Mouse (Mus musculus) bone marrow, adult 2 months (tissue): Measurements from ENCODE around the gene Best1. TPM values are rescaled to one million over a fixed set of nuclear protein-coding genes. Genes with fewer than 3 reads are reported as not detected.
A peak's percentile ranks its signal among the peaks of the same experiment; 100 is the strongest.

Experiments used
- H3K27ac ChIP-seq: fragments of 200-500 bp; 2 replicates; pipeline ENCODE4 v1.5.1; 2012; ENCODE audit warnings: low read depth, mild to moderate bottlenecking, control low read depth, inconsistent platforms, low read length; ENCODE audit not compliant: control insufficient read depth, poor library complexity, insufficient read depth
- H3K4me1 ChIP-seq: fragments of 200-500 bp; 2 replicates; pipeline ENCODE4 v1.6.1; 2011; ENCODE audit warnings: low read length; ENCODE audit not compliant: control insufficient read depth, insufficient read depth
- H3K4me3 ChIP-seq: fragments of 200-500 bp; replicated peaks from 2 replicates; pipeline ENCODE3; 2011; ENCODE audit warnings: mild to moderate bottlenecking, low read depth, low read length, control low read depth; ENCODE audit not compliant: control insufficient read depth
- CTCF ChIP-seq: fragments of 200-500 bp; IDR thresholded peaks from 2 replicates; pipeline ENCODE4 v1.5.1; 2011; ENCODE audit warnings: low read length, control low read depth; ENCODE audit not compliant: control insufficient read depth, insufficient read depth
- POLR2A ChIP-seq: fragments of 200-500 bp; IDR thresholded peaks from 2 replicates; pipeline ENCODE4 v1.6.1; 2011; ENCODE audit warnings: low read depth, mild to moderate bottlenecking, control low read depth, low read length, borderline replicate concordance; ENCODE audit not compliant: control insufficient read depth
- WGBS: fragments of 180-500 bp; shearing (Covaris S2); methylation state at CpG from one replicate; pipeline ENCODE4 v1.1.7; 2018; 5-methylcytosine and 5-hydroxymethylcytosine counted together
- polyA plus RNA-seq: library from polyadenylated mRNA; stranded (reverse); fragments of >200 nt; gene quantifications from 2 replicates; pipeline ENCODE4 v1.2.4, GENCODE M21; 2011; ENCODE audit warnings: low replicate concordance; ENCODE audit not compliant: missing spikeins, insufficient read depth, insufficient read length

Gene Best1
- polyA plus RNA-seq, 1 experiment, result not detected

GRCm38 (mm10) chr19:10018527-10018818 lies 17.0 kb upstream of the Best1 start:
- Histone ChIP-seq H3K4me3 (peak overlapping the region; percentile 56), H3K4me1 (peaks cover 5% of the 10 kb centered on the region; the same call in 1 of the 2 replicates), H3K27ac (no peak overlapping the region)
- 3% methylated on average over 3 of the region's 3 CpGs for WGBS
- TF ChIP-seq POLR2A (no peak), CTCF (no peak)

DNA sequence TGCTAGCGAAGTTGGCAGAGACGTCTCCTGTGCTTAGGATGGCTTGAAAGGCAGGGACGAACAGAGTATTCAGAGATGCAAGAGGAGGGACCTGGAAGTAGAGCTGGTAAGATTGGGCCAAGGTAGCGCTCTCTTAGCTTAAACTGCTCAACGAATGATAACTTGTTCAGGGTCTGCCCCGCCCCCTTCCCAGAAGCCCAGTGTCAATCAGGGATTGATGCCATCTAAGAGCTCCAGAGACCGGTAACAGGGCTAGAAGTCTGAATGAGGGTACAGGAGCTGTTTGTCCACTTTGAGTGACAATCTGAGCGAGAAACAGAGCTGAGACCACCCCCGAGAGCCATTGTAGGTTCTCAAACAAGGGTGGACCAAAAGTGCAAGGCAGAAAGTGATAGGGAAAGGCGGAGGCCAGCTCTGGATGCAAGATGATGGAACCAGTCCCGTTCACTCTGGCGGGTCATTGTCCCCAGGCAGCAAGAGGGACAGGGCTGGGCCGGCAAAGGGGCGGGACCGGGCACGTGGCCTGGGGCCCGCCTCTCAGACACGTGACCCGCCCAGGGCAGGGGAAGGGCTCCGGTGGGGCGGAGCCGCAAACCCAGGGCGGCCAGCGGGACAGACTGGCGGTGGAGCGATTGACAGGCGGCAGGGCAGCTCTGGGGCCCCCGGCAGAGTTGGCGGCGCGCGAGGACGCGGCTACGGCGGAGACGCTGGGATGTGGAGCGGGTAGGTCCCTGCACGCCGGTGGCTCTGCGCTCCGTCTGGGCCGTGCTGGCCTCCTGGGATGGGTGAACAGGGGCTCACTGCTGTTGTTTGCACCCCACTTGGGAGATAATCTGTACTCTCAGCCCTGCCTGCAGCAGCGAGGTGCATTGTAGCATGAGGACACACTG lies 16.4 kb upstream of the Best1 start:
- H3K27ac ChIP-seq, result peak overlapping the region; percentile 71
- peak overlapping the region; percentile 56 for H3K4me3 ChIP-seq
- TF ChIP-seq CTCF (no peak), POLR2A (peak; percentile 67; the same call in 1 of the 2 replicates)
- H3K4me1 ChIP-seq, result peaks cover 4% of the 10 kb centered on the region; the same call in 1 of the 2 replicates
- 12% methylated on average over 44 of the region's 44 CpGs for WGBS

DNA sequence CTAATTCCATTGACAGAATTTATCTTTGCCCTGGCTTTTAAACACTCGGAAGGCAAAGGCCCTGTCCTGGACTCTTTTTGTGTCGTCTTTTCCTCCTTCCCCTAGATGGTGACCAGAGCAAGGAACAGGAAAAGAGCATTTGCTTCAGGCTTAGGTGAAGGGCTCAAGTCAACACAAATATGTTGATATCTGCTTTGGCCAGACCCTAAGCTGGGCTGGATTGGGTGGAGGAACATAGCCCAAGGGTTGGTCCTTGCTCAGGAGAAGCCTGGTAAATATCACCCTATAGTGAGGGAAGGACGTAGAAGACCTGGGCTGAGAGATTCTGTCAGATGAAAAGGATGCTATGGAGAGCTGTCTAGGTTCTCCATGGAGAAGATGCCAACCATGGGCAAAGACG lies 14.7 kb upstream of the Best1 start:
- WGBS, result 64% methylated on average over 4 of the region's 4 CpGs
- H3K4me3 ChIP-seq, result peak overlapping the region; percentile 82
- peak overlapping the region; percentile 81 for H3K27ac ChIP-seq
- no peaks in the 10 kb centered on the region; the same call in 1 of the 2 replicates for H3K4me1 ChIP-seq
- no peak for TF ChIP-seq POLR2A
- no peak for TF ChIP-seq CTCF

GRCm38 (mm10) chr19:10015442-10015841 lies 14.0 kb upstream of the Best1 start:
- H3K4me1 ChIP-seq, result no peaks in the 10 kb centered on the region; the same call in 1 of the 2 replicates
- no peak for TF ChIP-seq CTCF
- no peak for TF ChIP-seq POLR2A
- WGBS, result 61% methylated on average over 4 of the region's 4 CpGs
- H3K4me3 ChIP-seq, result peak overlapping the region; percentile 82
- H3K27ac ChIP-seq, result peak overlapping the region; percentile 81

DNA sequence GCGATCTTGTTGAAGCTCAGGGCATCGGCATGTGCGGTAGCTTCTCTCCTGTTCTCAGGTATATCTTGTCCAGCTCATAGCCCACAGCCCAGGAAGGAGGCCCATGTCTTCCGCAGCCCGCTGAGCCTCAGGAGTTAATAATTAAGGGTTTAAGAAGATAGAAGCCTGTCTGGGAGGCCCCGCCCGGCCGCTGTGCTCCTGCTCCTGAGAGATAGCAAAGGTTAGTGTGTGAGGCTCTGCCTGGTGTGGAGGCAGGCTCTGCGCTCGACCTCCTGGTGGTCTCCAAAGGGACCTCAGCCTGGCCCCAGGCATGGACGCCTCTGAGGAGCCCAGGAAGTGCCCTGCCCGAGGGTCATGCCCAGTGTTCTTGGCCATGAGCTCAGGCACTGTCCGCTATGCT lies 13.4 kb upstream of the Best1 start:
- Histone ChIP-seq H3K4me1 (no peaks in the 10 kb centered on the region; the same call in 1 of the 2 replicates), H3K4me3 (peak overlapping the region; percentile 82), H3K27ac (peak overlapping the region; percentile 81)
- 70% methylated on average over 13 of the region's 13 CpGs for WGBS
- TF ChIP-seq POLR2A, result peak; percentile 90
- no peak for TF ChIP-seq CTCF

GRCm38 (mm10) chr19:10013913-10014312 lies 12.5 kb upstream of the Best1 start:
- no peak overlapping the region for H3K4me3 ChIP-seq
- no peak for TF ChIP-seq POLR2A
- TF ChIP-seq CTCF, result no peak
- peak overlapping the region; percentile 69 for H3K27ac ChIP-seq
- H3K4me1 ChIP-seq, result no peaks in the 10 kb centered on the region; the same call in 1 of the 2 replicates
- 44% methylated on average over 5 of the region's 5 CpGs for WGBS

GRCm38 (mm10) chr19:10013348-10013747 lies 11.9 kb upstream of the Best1 start:
- TF ChIP-seq CTCF (no peak), POLR2A (no peak)
- no peaks in the 10 kb centered on the region; the same call in 1 of the 2 replicates for H3K4me1 ChIP-seq
- WGBS, result 62% methylated on average over 3 of the region's 3 CpGs
- no peak overlapping the region for H3K4me3 ChIP-seq
- H3K27ac ChIP-seq, result peak overlapping the region; percentile 69

DNA sequence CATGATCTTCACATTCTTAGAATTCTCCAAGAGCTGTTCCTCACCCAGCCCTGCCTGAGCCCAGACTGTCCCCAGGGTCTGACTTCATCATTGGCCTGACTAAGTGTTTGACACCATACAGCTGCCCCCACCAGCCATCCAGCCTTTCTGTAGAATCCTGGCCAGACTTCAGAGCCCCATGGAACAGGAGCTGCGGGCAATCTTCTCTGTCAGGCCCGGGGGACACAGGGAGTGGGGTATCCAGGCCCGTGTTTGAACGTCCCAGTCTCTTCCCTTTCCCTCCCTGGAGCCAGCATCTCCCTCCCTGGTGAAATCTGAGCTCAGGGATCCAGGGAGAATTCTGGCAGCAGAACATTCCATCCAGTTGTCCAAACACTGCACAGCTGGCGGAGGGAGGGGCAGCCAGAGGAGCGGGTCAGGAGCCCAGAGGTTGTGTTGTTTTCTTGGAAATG lies 11.4 kb upstream of the Best1 start:
- Histone ChIP-seq H3K27ac (no peak overlapping the region; the same call in 1 of the 2 replicates), H3K4me3 (no peak overlapping the region), H3K4me1 (no peaks in the 10 kb centered on the region; the same call in 1 of the 2 replicates)
- WGBS, result 85% methylated on average over 6 of the region's 6 CpGs
- TF ChIP-seq CTCF, result no peak
- TF ChIP-seq POLR2A, result no peak
